Mouse (Mus musculus) CH12.LX (cell line): ENCODE results near the gene Itga2b. TPM values are rescaled to one million over a fixed set of nuclear protein-coding genes. Genes with fewer than 3 reads are reported as not detected.

Experiments used
- DNase-seq: peaks from one replicate; pipeline ENCODE4 v3.0.0-alpha.2; 2013; ENCODE audit errors: extremely low read depth
- H3K27ac ChIP-seq: 2 replicates; pipeline ENCODE4 v1.5.1; 2012; ENCODE audit warnings: low read depth, mild to moderate bottlenecking, control low read depth, moderate library complexity; ENCODE audit not compliant: insufficient read depth
- H3K27me3 ChIP-seq: replicated peaks from 2 replicates; pipeline ENCODE3; 2012; ENCODE audit warnings: inconsistent platforms
- H3K36me3 ChIP-seq, 2 experiments: replicated peaks in 1 of 2; 2 replicates each; pipeline versions ENCODE3 to v1.6.1; 2012; ENCODE audit warnings: inconsistent platforms in 1 of 2, low read length in 1 of 2, mild to moderate bottlenecking in 1 of 2, mixed read lengths in 1 of 2, moderate library complexity in 1 of 2; ENCODE audit not compliant: control insufficient read depth in 1 of 2, insufficient read depth in 1 of 2
- H3K4me1 ChIP-seq, 2 experiments: 2 replicates each; pipeline ENCODE4 v1.6.1; 2012; ENCODE audit warnings: inconsistent platforms in 1 of 2, moderate library complexity in 1 of 2; ENCODE audit not compliant: insufficient read depth in 2 of 2, control insufficient read depth in 1 of 2
- H3K4me2 ChIP-seq: 2 replicates; pipeline ENCODE4 v1.6.1; 2012; ENCODE audit warnings: low read depth, mild to moderate bottlenecking, control low read depth; ENCODE audit not compliant: poor library complexity, insufficient read depth, severe bottlenecking
- H3K4me3 ChIP-seq, 3 experiments: fragments of 150-350 bp in 1 of 3; sonication (generic) in 1 of 3; replicated peaks in 1 of 3; 2 replicates each; pipeline versions ENCODE3 to v1.5.1; 2011 to 2012; ENCODE audit warnings: low read depth in 2 of 3, low read length in 2 of 3, mild to moderate bottlenecking in 2 of 3, moderate library complexity in 2 of 3, control low read depth in 1 of 3, improper control_type of control experiment in 1 of 3, inconsistent platforms in 1 of 3, mixed read lengths in 1 of 3; ENCODE audit not compliant: poor library complexity in 1 of 3
- H3K79me2 ChIP-seq: replicated peaks from 2 replicates; pipeline ENCODE4 v1.6.1; 2012; ENCODE audit warnings: mild to moderate bottlenecking, moderate library complexity; ENCODE audit not compliant: control insufficient read depth, poor library complexity, insufficient read depth, severe bottlenecking; ENCODE audit errors: extremely low read depth
- H3K9ac ChIP-seq: 2 replicates; pipeline ENCODE4 v1.6.1; 2012; ENCODE audit warnings: low read depth, mild to moderate bottlenecking, control low read depth, moderate library complexity; ENCODE audit not compliant: insufficient read depth
- H3K9me3 ChIP-seq: replicated peaks from 2 replicates; pipeline ENCODE3; 2012; ENCODE audit warnings: low read length, inconsistent platforms, mixed read lengths
- CHD1 ChIP-seq: IDR thresholded peaks from 2 replicates; pipeline ENCODE4 v1.6.1; 2012; ENCODE audit warnings: low read depth, low read length, improper control_type of control experiment, inconsistent platforms
- ELF1 ChIP-seq: IDR thresholded peaks from 2 replicates; pipeline ENCODE4 v1.6.1; 2014; ENCODE audit warnings: low read depth, mild to moderate bottlenecking, inconsistent platforms, low read length, improper control_type of control experiment
- EP300 ChIP-seq: IDR thresholded peaks from 2 replicates; pipeline ENCODE4 v1.6.1; 2011; ENCODE audit warnings: low read length, improper control_type of control experiment
- ETS1 ChIP-seq: conservative IDR thresholded peaks from 2 replicates; pipeline ENCODE4 v1.6.1; 2012; ENCODE audit warnings: low read depth, mild to moderate bottlenecking, inconsistent platforms, low read length, improper control_type of control experiment, moderate library complexity
- GABPA ChIP-seq: IDR thresholded peaks from 2 replicates; pipeline ENCODE4 v1.6.1; 2012; ENCODE audit warnings: low read depth, low read length, improper control_type of control experiment, inconsistent platforms; ENCODE audit not compliant: insufficient replicate concordance
- JUND ChIP-seq: conservative IDR thresholded peaks from 2 replicates; pipeline ENCODE4 v1.6.1; 2011; ENCODE audit warnings: low read depth, low read length, improper control_type of control experiment
- KAT2A ChIP-seq: IDR thresholded peaks from 2 replicates; pipeline ENCODE4 v1.6.1; 2012; ENCODE audit warnings: low read length, improper control_type of control experiment, inconsistent platforms; ENCODE audit not compliant: insufficient replicate concordance
- MAFK ChIP-seq: IDR thresholded peaks from 2 replicates; pipeline ENCODE4 v1.6.1; 2011; ENCODE audit warnings: low read length, improper control_type of control experiment; ENCODE audit not compliant: insufficient replicate concordance
- MAX ChIP-seq: IDR thresholded peaks from 2 replicates; pipeline ENCODE4 v1.6.1; 2011; ENCODE audit warnings: low read length, improper control_type of control experiment
- MAZ ChIP-seq: IDR thresholded peaks from 2 replicates; pipeline ENCODE4 v1.6.1; 2012; ENCODE audit warnings: low read depth, mild to moderate bottlenecking, inconsistent platforms, low read length, improper control_type of control experiment, moderate library complexity
- MEF2A ChIP-seq: IDR thresholded peaks from 2 replicates; pipeline ENCODE4 v1.6.1; 2014; ENCODE audit warnings: low read depth, mild to moderate bottlenecking, inconsistent platforms, low read length, improper control_type of control experiment, borderline replicate concordance
- MXI1 ChIP-seq: IDR thresholded peaks from 2 replicates; pipeline ENCODE4 v1.6.1; 2011; ENCODE audit warnings: mild to moderate bottlenecking, low read depth, low read length, improper control_type of control experiment
- NELFE ChIP-seq: IDR thresholded peaks from 2 replicates; pipeline ENCODE4 v1.6.1; 2011; ENCODE audit warnings: low read depth, low read length, improper control_type of control experiment
- NRF1 ChIP-seq: IDR thresholded peaks from 2 replicates; pipeline ENCODE4 v1.6.1; 2014; ENCODE audit warnings: low read depth, mild to moderate bottlenecking, inconsistent platforms, low read length, improper control_type of control experiment, moderate library complexity
- POLR2A ChIP-seq: IDR thresholded peaks from 2 replicates; pipeline ENCODE4 v1.6.1; 2011; ENCODE audit warnings: low read depth, mild to moderate bottlenecking, improper control_type of control experiment, low read length
- POLR2AphosphoS2 ChIP-seq: IDR thresholded peaks from 2 replicates; pipeline ENCODE4 v1.6.1; 2011; ENCODE audit warnings: low read depth, low read length, improper control_type of control experiment
- RCOR1 ChIP-seq: conservative IDR thresholded peaks from 2 replicates; pipeline ENCODE4 v1.6.1; 2012; ENCODE audit warnings: low read depth, mild to moderate bottlenecking, inconsistent platforms, low read length, improper control_type of control experiment
- TBP ChIP-seq: conservative IDR thresholded peaks from 2 replicates; pipeline ENCODE4 v1.6.1; 2011; ENCODE audit warnings: low read depth, low read length, improper control_type of control experiment
- TCF12 ChIP-seq: IDR thresholded peaks from 2 replicates; pipeline ENCODE4 v1.6.1; 2014; ENCODE audit warnings: low read depth, mild to moderate bottlenecking, inconsistent platforms, low read length, improper control_type of control experiment
- UBTF ChIP-seq: IDR thresholded peaks from 2 replicates; pipeline ENCODE4 v1.6.1; 2012; ENCODE audit warnings: low read depth, mild to moderate bottlenecking, inconsistent platforms, low read length, improper control_type of control experiment, moderate library complexity
- ZC3H11A ChIP-seq: IDR thresholded peaks from 2 replicates; pipeline ENCODE4 v1.6.1; 2012; ENCODE audit warnings: low read depth, mild to moderate bottlenecking, inconsistent platforms, low read length, improper control_type of control experiment
- dilution Hi-C: fragments of 300-500 bp; cut with MboI; formaldehyde crosslinking; loops from 2 replicates; pipeline ENCODE4 v1.14.3; 2020; ENCODE audit warnings: low sequenced_read_pairs; ENCODE audit not compliant: extremely low pct_unique_long_range_greater_than_20kb, extremely low pct_ligation_motif_present
- in situ Hi-C: fragments of 300-500 bp; cut with MboI; formaldehyde crosslinking; loops from 3 replicates; pipeline ENCODE4 v1.14.3; 2019; ENCODE audit warnings: low sequenced_read_pairs, low pct_ligation_motif_present, low pct_unique_long_range_greater_than_20kb, mixed read lengths
- polyA plus RNA-seq: library from polyadenylated mRNA; unstranded; fragments of >175 nt; gene quantifications from 2 replicates; pipeline ENCODE4 v1.2.1, GENCODE M21; 2012; ENCODE audit warnings: low read depth; ENCODE audit not compliant: insufficient read length
- total RNA-seq, 2 experiments: library from RNA; depleted of rRNA; stranded (reverse); fragments of 300-350 nt in 1 of 2; fragments of >200 nt in 1 of 2; gene quantifications; 2 replicates each; pipeline ENCODE4 v1.2.3; 2012 to 2014

The Itga2b gene
- total and polyA plus RNA-seq, 3 experiments: 0.95 to 3.6 (median 3.0) TPM

- TF ChIP-seq KAT2A: no peak
- TF ChIP-seq GABPA: no peak
- TF ChIP-seq MAX: peak; percentile 84
- 0 out of 2 replicates have a peak, but pooled peaks have one; percentile 28 for TF ChIP-seq POLR2A
- peak; percentile 71; the same call in 1 of the 2 replicates for TF ChIP-seq MAZ
- peak; percentile 58 for TF ChIP-seq NELFE
- TF ChIP-seq POLR2AphosphoS2: no peak
- TF ChIP-seq CHD1: no peak
- TF ChIP-seq ETS1: no peak; the same call in 1 of the 2 replicates
- TF ChIP-seq JUND: peak; percentile 55; the same call in 1 of the 2 replicates
- TF ChIP-seq MEF2A: no peak
- no peak for TF ChIP-seq RCOR1
- TF ChIP-seq MAFK: no peak
- TF ChIP-seq TBP: no peak
- TF ChIP-seq TCF12: peak; percentile 69
- TF ChIP-seq EP300: no peak; the same call in 1 of the 2 replicates
- TF ChIP-seq MXI1: peak; percentile 75; the same call in 1 of the 2 replicates
These were observed 58.2 kb downstream of the Itga2b start (continued) for GRCm38 (mm10) chr11:102411704-102412103.

- Histone ChIP-seq H3K9ac (no peak overlapping the region), H3K79me2 (peaks cover 7% of the 10 kb centered on the region), H3K27ac (no peak overlapping the region), H3K4me2 (no peak overlapping the region), H3K4me1 (peaks cover 9 to 24% of the 10 kb centered on the region in 2 experiments), H3K9me3 (no peaks in the 10 kb centered on the region), H3K36me3 (peaks cover 0 to 1% of the 10 kb centered on the region in 2 experiments), H3K27me3 (no peaks in the 10 kb centered on the region), H3K4me3 (no peak overlapping the region)
- in situ Hi-C loops (loop anchor here (5.0 kb wide), 1 partner anchor 119 kb away; no protein-coding TSS in a partner anchor), dilution Hi-C loops (loop anchor here (25.0 kb wide), 1 partner anchor 99 kb away; the partner anchor contains the start of gene Ubtf)
- DNase-seq: no peak
- TF ChIP-seq GABPA (no peak), ZC3H11A (no peak), NRF1 (no peak), UBTF (no peak), JUND (no peak), MAX (no peak), EP300 (no peak), ELF1 (no peak)
These were observed 58.9 kb downstream of the Itga2b start for GRCm38 (mm10) chr11:102411061-102411460.
